Mouse (Mus musculus) megakaryocyte, adult 5-6 weeks (primary cell): Measurements from ENCODE around the gene Mrpl23. TPM values are rescaled to one million over a fixed set of nuclear protein-coding genes. Genes with fewer than 3 reads are reported as not detected.

Source experiments
- ATAC-seq: 2 replicates; pipeline ENCODE4 v1.8.0; 2016; ENCODE audit warnings: mild to moderate bottlenecking, inconsistent platforms; ENCODE audit not compliant: poor library complexity, severe bottlenecking
- total RNA-seq, 2 experiments: library from RNA; stranded (forward) in 1 of 2; stranded (reverse) in 1 of 2; fragments of 153-499, 151-499 nt in 1 of 2; fragments of 221-1000, 200-1000 nt in 1 of 2; gene quantifications; 2 replicates each; pipeline versions ENCODE4 v1.2.3 to v1.2.4; 2015 to 2017

Mrpl23 gene
- total RNA-seq, 2 experiments from 2014 or later = 12.3 to 52.6 TPM

GRCm38 (mm10) chr7:142517531-142517930 lies 15.0 kb upstream of the Mrpl23 start:
- ATAC-seq = no peak

DNA sequence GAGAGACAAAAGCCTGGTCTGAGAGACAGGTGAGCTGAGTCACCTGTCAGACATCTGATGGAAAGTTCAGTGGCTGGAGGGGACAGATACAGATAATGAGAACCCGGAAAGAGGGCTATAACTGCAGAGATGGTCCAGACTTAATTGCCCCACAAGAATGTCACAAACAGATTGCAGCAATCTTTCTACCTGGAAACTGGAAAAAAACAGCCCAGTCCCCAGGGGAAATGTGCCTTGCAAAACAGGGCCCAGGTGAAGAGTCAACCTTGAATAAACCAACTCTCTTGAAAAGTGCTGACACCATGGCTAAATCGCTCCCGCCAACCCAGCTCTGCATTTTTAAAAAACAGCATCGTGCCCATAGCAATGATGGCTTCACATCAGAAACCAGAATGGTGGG lies 12.2 kb upstream of the Mrpl23 start:
- ATAC-seq = no peak

DNA sequence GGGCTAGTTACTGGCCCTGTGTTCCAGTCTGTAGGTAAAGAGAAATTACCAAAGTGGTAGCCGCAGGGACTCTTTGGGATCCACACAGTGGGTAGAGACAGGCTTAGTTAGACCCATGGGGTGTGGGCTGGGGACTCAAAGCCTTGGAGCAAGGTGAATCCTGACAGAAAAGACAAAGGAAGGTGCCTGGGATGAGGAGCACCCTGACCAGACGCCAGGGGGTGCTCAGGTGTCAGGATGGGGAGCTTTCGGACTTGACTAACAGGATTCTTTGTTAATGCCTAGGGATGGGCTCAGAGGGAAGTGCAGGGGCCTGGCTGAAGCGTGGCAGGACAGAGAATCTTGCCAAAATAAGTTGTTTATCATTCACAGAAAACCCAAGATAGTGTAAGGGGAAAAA lies 10.1 kb upstream of the Mrpl23 start:
- ATAC-seq = no peak

- no peak for ATAC-seq
These were observed 9.1 kb upstream of the Mrpl23 start for GRCm38 (mm10) chr7:142523200-142523990.

DNA sequence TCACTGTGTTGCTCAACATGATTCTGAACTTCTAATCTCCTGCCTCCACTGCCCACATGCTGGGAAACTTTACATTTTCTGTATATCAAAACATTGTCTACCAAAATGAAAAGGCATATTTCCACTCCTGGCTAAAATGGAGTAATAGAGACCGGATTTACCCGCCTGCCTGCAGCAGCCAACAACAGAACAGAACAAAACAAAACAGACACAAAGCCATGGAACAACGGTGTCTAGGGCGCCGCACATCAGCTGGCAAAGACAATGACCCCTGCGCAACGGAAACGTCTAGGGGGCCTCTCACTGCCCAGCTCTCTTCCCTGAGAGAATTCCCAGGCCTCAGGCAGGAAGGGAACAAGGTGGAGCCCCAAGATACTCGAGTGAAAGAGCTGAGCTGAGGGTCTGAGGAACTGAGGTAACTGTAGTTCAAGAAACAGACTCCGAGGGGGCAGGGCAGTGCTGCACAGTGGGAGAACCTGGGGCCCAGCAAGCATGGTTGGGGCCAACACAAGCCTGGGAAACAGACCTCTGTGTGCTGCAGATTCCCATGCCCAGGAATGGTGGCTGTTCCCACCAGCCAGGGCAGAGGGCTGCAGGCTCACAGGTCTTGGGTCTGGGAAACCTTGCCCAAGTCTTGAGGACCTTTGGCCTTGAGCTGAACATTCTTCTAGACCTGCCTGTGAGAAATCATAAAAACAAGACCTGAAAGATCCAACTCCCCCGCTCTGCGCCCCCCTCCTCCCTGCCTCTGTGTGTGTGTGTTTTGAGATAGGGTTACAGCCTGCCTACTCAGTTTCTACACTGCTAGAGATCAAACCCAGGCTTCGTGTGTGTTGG lies 6.9 kb upstream of the Mrpl23 start:
- ATAC-seq = no peak

DNA sequence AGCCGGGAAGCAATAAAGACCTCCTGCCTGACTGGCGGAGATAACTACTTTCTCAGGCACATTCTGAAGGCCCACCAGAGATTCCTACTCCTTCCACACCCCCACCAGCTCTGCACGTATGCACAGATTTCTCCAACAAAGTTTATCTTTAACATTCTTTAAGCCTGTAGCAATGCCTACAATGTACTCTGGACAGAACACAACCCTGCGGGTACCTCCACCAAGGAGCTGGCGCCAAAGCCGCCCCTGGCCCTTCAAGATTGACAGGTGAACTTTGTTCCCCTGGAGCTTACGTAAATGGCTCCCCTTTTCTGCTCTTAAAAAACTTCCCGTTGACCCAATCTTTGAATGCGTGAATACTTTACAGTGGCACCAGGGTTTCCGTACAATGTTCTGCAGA lies 3.1 kb upstream of the Mrpl23 start:
- no peak for ATAC-seq

- no peak for ATAC-seq
These were observed 439 bp upstream of the Mrpl23 start for GRCm38 (mm10) chr7:142531973-142532521.

DNA sequence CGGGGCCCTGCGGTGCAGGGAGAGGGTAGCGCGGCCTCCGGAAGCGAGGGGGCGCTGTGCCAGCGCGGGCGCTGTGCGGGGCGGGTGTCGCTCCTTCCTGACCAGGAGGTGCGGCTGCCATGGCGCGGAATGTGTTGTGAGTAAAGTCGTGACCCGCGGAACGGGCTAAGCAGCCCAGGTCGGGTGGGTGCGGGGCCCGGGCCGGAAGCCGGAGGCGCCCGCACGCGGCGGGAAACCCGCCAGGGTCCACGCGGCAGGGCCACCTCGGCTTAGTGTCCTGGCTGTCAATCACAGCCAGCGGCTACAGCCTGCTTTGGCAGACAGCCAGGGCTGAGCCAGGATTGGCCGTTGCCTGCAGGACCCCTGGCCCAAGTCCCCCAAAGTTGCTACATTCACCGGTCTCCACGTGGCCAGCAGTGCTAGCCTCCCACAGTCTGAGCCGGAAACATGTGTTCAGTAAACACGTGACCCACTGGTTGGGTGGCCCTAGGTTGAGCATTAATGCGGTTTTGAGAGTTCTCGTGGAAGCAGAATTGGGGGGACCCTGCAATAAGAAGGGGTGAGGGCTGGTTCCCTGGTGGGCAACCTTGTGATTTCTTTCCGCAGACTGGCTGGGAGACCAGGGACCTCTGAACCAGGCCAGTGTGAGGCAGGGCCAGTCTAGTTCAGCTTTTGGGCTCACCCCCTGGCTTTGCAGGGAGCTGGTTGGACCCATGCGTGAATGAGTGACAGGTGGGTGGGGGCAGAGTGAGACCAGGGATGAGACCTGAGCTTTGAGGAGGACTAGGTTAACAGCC lies 771 bp downstream of the Mrpl23 start:
- ATAC-seq = peak; percentile 91

DNA sequence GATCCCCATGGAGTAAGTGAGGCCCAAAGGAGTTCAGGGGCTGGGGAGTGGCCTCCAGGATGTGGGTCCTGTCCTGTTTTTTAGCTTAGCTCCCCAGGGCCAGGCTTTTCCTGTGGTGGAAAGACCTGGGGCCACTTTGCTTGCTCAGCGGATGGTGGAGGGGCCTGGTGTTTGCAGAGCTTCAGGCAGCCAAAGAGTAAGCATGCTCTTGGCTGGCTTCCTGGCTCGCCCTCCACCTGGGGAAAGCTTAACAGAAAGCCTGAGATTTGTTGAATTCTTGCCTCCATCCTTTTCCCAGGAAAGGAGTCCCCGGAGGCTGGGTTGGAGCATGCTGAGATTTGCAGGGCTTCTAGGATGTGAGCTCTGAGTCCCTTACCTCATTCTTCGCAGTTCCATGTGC lies 2.6 kb downstream of the Mrpl23 start:
- ATAC-seq = no peak

GRCm38 (mm10) chr7:142535832-142536231 lies 3.3 kb downstream of the Mrpl23 start:
- no peak for ATAC-seq

DNA sequence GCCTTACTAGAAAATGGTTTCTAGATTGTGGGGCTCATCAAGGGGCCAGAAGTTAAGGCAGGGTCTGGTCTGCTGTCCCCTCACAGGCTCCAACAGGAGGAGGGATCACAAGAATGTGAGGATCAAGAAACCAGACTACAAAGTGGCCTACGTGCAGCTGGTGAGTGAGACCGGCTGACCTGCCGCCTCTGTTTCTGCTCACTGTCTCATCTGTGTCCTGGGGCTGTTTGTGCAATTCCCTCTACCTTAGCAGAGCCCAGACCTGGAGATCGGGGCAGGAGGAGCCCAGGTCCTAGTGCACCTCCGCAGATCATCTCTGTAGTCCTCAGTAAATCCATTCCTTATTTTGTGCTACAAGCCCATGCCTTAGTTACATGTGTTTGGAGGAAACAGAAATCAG lies 4.7 kb downstream of the Mrpl23 start:
- no peak for ATAC-seq

DNA sequence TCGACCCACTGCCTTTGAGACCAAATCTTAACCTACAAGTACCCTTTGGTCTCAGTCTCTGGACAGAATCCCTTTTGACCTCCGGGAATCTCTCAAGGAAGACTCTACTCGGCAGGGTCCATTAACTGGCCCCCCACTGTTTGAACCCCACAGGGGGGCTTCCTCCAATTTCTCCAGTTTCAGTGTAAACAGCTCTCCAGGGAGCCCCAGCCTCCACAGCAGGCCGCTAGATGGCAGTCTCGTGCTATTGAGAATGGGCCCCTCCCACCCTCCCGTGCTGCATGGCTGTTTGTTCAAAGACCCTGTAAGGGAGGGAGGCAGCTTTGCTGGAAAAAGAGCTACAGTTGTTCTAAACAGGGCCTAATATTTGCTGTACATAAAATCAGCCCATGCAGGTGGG lies 5.4 kb downstream of the Mrpl23 start:
- peak; percentile 39; the same call in 1 of the 2 replicates for ATAC-seq

- no peak for ATAC-seq
These were observed 5.8 kb downstream of the Mrpl23 start for GRCm38 (mm10) chr7:142538291-142538690.

- ATAC-seq = no peak
These were observed 6.3 kb downstream of the Mrpl23 start for GRCm38 (mm10) chr7:142538766-142539165.

DNA sequence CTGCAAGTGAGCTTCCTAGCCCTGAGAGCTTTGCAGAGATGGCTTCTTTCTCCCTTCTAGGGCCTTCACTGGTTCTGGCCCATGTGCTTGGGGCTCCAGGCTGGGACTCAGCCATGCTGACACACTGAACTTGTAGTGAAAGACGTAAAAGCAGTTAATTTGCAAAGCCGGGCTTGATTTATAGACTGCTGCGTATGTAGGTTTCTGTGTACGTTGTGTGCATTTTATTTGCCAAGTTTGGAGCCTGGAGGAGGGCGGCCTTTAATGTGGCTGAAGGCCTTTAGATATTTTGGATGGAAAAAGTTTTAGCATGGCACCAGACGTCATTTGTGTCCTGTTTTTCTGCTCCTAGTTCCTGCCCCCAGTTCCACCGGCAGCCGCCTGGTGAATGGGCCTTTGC lies 7.3 kb downstream of the Mrpl23 start:
- ATAC-seq = no peak

- no peak for ATAC-seq
These were observed 10.4 kb downstream of the Mrpl23 start for GRCm38 (mm10) chr7:142542771-142543303.

- ATAC-seq = no peak
These were observed 13.5 kb downstream of the Mrpl23 start for GRCm38 (mm10) chr7:142545967-142546366.

GRCm38 (mm10) chr7:142547874-142548273 lies 15.4 kb downstream of the Mrpl23 start:
- no peak for ATAC-seq

DNA sequence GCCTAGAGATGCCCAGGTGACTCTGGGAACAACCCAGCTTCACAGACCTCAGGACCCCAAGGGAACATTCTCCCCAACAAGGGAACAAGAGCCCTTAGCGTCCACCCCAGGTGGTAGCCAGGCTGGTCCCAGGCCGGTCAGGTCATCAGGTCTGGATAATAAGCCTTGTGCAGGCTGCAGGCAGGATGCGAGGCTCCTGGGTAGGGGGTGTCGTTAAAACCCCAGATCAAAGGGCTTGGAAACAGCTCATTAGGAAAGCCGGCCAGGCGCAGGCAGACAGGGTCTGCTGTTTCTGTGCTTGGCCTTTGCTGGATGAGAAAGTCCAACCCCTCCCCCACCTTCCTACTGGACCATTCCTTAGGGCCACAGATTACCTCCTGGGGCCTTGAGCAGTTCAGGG lies 16.2 kb downstream of the Mrpl23 start:
- no peak for ATAC-seq

GRCm38 (mm10) chr7:142549941-142550763 lies 17.7 kb downstream of the Mrpl23 start:
- no peak for ATAC-seq
